Mouse (Mus musculus): ENCODE data around the gene Nfib. TPM values are rescaled to one million over a fixed set of nuclear protein-coding genes. Genes with fewer than 3 reads are reported as not detected.

Nfib gene
- polyA plus RNA-seq, 1 experiment from 2014 or later = 164 TPM

DNA sequence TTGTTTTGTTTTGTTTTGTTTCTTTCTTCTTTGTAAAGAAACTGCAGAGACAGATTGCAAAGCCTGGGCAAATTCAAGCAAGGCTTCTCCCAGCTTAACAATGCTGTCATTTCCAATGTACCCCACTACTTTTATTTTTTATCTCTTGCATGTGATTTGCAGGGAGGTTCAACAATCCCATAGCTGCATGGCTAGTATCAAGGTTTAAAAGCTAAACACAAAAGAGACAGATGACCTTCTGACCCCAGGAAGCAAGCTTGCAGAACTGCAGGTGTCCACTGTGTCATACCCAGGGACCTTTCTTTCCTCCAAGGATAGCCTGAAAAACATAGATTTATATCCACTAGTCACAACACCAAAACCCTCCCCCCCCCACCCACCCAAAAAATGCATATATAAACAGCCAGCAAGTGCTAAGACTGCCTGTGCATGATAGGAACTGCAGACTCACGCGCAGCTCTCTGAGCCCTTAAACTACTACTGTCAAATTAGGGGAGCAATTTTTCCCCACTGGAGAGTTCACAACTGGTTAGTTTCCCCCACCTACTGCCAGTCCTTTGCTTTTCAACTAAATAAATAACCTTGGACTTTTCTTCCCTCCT, 196.3 kb downstream of the Nfib start:
- H3K4me3 ChIP-seq (ENCODE audit: low read depth, low read length) = peak overlapping the region; percentile 91
- peaks cover under 1% of the 10 kb centered on the region; the same call in 1 of the 2 replicates for H3K4me1 ChIP-seq (ENCODE audit: control insufficient read depth, insufficient read depth, low read length)
- peak overlapping the region; percentile 85 for H3K4me2 ChIP-seq (ENCODE audit: low read length)
- peak overlapping the region; percentile 100 for H3K27ac ChIP-seq (ENCODE audit: low read depth, low read length)
- H3K27me3 ChIP-seq (replicated peaks; ENCODE audit: control insufficient read depth, insufficient read depth, low read length) = no peaks in the 10 kb centered on the region
- no peaks in the 10 kb centered on the region for H3K9me3 ChIP-seq (replicated peaks; ENCODE audit: control insufficient read depth, low read length)
- peak overlapping the region; percentile 98 for H3K9ac ChIP-seq (ENCODE audit: low read length)
- 9% methylated on average over 2 of the region's 2 CpGs for WGBS
- H3K36me3 ChIP-seq (ENCODE audit: control insufficient read depth, insufficient read depth, low read length) = no peaks in the 10 kb centered on the region
- ATAC-seq = no peak
- DNase-seq (ENCODE audit: low spot score) = peak; percentile 63

- Histone ChIP-seq H3K9ac (ENCODE audit: low read length) (peak overlapping the region; percentile 98), H3K9me3 (replicated peaks; ENCODE audit: control insufficient read depth, low read length) (no peaks in the 10 kb centered on the region), H3K27me3 (replicated peaks; ENCODE audit: control insufficient read depth, insufficient read depth, low read length) (no peaks in the 10 kb centered on the region), H3K27ac (ENCODE audit: low read depth, low read length) (peak overlapping the region; percentile 100), H3K4me3 (ENCODE audit: low read depth, low read length) (peak overlapping the region; percentile 91), H3K4me1 (ENCODE audit: control insufficient read depth, insufficient read depth, low read length) (no peaks in the 10 kb centered on the region), H3K36me3 (ENCODE audit: control insufficient read depth, insufficient read depth, low read length) (no peaks in the 10 kb centered on the region), H3K4me2 (ENCODE audit: low read length) (peak overlapping the region; percentile 85)
- DNase-seq (ENCODE audit: low spot score) (no peak), ATAC-seq (no peak)
- WGBS = 3% methylated on average over 7 of the region's 7 CpGs
Observed at GRCm38 (mm10) chr4:82508281-82508687, 197.3 kb downstream of the Nfib start.

DNA sequence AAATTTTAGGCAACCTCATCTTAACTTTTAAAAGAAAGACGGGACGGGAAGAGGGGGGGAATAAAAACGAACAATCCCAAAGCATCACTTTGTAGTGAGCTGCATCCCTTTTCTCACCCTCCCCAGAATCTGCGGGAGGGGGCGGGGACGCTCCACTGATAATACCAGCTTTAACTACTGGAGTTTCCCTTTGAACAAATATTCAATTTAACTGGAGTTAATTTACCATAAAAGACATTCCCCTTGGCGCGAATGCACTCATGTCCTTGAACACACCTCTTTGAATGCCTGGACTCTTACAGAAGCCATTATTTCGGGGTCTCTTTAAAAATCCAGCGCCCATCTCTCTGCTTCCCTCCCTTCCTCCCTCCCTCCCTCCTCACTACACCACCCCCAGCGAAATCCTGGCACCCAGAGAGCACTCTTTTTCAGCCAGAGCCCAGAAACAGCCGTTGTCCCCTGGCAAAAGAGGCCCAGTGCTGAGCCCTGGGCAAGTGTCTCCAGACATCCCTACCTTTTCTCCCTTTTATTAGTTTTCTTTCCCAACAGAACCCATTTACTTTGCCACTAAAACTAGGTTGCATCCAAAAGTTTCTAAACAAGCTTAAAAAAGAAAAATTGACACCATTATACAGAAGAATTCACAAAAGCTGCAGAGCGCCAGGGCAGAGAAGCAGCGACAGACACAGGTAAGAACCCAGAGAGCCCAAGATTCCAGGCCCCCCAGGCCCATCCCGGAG, 197.8 kb downstream of the Nfib start:
- H3K27ac ChIP-seq (ENCODE audit: low read depth, low read length) = peak overlapping the region; percentile 100
- peak; percentile 5; the same call in 1 of the 2 replicates for ATAC-seq
- H3K9ac ChIP-seq (ENCODE audit: low read length) = peak overlapping the region; percentile 98
- H3K4me1 ChIP-seq (ENCODE audit: control insufficient read depth, insufficient read depth, low read length) = no peaks in the 10 kb centered on the region
- H3K4me3 ChIP-seq (ENCODE audit: low read depth, low read length) = peak overlapping the region; percentile 91
- no peaks in the 10 kb centered on the region for H3K27me3 ChIP-seq (replicated peaks; ENCODE audit: control insufficient read depth, insufficient read depth, low read length)
- no peaks in the 10 kb centered on the region for H3K9me3 ChIP-seq (replicated peaks; ENCODE audit: control insufficient read depth, low read length)
- 3% methylated on average over 15 of the region's 15 CpGs for WGBS
- peak; percentile 88 for DNase-seq (ENCODE audit: low spot score)
- H3K36me3 ChIP-seq (ENCODE audit: control insufficient read depth, insufficient read depth, low read length) = no peaks in the 10 kb centered on the region
- H3K4me2 ChIP-seq (ENCODE audit: low read length) = peak overlapping the region; percentile 85

GRCm38 (mm10) chr4:82506731-82507331, 198.7 kb downstream of the Nfib start:
- Histone ChIP-seq H3K27ac (ENCODE audit: low read depth, low read length) (peak overlapping the region; percentile 100), H3K27me3 (replicated peaks; ENCODE audit: control insufficient read depth, insufficient read depth, low read length) (no peaks in the 10 kb centered on the region), H3K4me1 (ENCODE audit: control insufficient read depth, insufficient read depth, low read length) (no peaks in the 10 kb centered on the region), H3K9me3 (replicated peaks; ENCODE audit: control insufficient read depth, low read length) (no peaks in the 10 kb centered on the region), H3K4me2 (ENCODE audit: low read length) (peak overlapping the region; percentile 85), H3K4me3 (ENCODE audit: low read depth, low read length) (peak overlapping the region; percentile 91), H3K36me3 (ENCODE audit: control insufficient read depth, insufficient read depth, low read length) (no peaks in the 10 kb centered on the region), H3K9ac (ENCODE audit: low read length) (peak overlapping the region; percentile 98)
- under 1% methylated on average over 30 of the region's 30 CpGs for WGBS
- peak; percentile 97 for DNase-seq (ENCODE audit: low spot score)
- peak; percentile 72 for ATAC-seq

DNA sequence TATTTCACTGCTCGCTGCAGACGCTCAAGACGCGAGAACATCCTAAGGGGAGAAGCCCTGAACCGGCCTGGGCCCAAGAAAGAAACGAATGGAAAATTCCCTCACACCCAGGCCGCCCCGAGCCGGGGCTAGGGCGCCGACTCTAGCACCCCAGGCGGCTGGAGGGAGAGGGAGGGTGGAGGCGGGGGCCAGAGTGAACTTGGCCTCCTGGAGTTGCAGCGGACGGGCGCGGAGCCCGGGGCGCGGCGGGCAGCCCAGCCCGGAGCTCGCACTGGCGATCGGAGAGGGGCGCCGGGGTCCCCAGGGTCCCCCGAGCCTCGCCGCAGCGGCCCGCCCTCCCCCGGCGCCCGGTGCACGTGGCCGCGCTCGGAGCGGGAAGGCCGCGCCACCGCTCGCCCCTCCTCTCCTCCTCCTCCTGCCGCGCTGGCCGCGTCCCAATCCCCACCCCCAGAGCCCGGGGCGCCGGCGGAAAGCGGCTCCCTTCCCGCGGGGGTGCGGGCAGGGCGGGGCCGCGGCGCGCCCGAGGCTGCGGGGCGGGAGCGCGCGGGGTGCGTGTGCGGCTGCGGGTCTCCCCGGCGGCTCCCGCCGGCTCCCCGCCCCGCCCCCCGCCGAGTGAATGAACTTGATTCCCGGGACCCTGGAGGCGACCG, 199.3 kb downstream of the Nfib start:
- Histone ChIP-seq H3K36me3 (ENCODE audit: control insufficient read depth, insufficient read depth, low read length) (no peaks in the 10 kb centered on the region), H3K4me2 (ENCODE audit: low read length) (peak overlapping the region; percentile 85)
- under 1% methylated on average over 49 of the region's 81 CpGs for WGBS

GRCm38 (mm10) chr4:82505121-82506031, 200.2 kb downstream of the Nfib start:
- Histone ChIP-seq H3K9ac (ENCODE audit: low read length) (peak overlapping the region; percentile 98), H3K9me3 (replicated peaks; ENCODE audit: control insufficient read depth, low read length) (no peaks in the 10 kb centered on the region), H3K36me3 (ENCODE audit: control insufficient read depth, insufficient read depth, low read length) (no peaks in the 10 kb centered on the region), H3K4me1 (ENCODE audit: control insufficient read depth, insufficient read depth, low read length) (no peaks in the 10 kb centered on the region), H3K27me3 (replicated peaks; ENCODE audit: control insufficient read depth, insufficient read depth, low read length) (no peaks in the 10 kb centered on the region), H3K4me2 (ENCODE audit: low read length) (peak overlapping the region; percentile 85), H3K4me3 (ENCODE audit: low read depth, low read length) (peak overlapping the region; percentile 91), H3K27ac (ENCODE audit: low read depth, low read length) (peak overlapping the region; percentile 100)
- WGBS = 1% methylated on average over 64 of the region's 72 CpGs
- peak; percentile 40 for ATAC-seq
- peak; percentile 94 for DNase-seq (ENCODE audit: low spot score)

More for the DNA sequence above, 199.3 kb downstream of the Nfib start:
- ATAC-seq (peak; percentile 66), DNase-seq (ENCODE audit: low spot score) (peak; percentile 91)
- Histone ChIP-seq H3K4me3 (ENCODE audit: low read depth, low read length) (peak overlapping the region; percentile 91), H3K9me3 (replicated peaks; ENCODE audit: control insufficient read depth, low read length) (no peaks in the 10 kb centered on the region), H3K4me1 (ENCODE audit: control insufficient read depth, insufficient read depth, low read length) (no peaks in the 10 kb centered on the region), H3K9ac (ENCODE audit: low read length) (peak overlapping the region; percentile 98), H3K27me3 (replicated peaks; ENCODE audit: control insufficient read depth, insufficient read depth, low read length) (no peaks in the 10 kb centered on the region), H3K27ac (ENCODE audit: low read depth, low read length) (peak overlapping the region; percentile 100)

DNA sequence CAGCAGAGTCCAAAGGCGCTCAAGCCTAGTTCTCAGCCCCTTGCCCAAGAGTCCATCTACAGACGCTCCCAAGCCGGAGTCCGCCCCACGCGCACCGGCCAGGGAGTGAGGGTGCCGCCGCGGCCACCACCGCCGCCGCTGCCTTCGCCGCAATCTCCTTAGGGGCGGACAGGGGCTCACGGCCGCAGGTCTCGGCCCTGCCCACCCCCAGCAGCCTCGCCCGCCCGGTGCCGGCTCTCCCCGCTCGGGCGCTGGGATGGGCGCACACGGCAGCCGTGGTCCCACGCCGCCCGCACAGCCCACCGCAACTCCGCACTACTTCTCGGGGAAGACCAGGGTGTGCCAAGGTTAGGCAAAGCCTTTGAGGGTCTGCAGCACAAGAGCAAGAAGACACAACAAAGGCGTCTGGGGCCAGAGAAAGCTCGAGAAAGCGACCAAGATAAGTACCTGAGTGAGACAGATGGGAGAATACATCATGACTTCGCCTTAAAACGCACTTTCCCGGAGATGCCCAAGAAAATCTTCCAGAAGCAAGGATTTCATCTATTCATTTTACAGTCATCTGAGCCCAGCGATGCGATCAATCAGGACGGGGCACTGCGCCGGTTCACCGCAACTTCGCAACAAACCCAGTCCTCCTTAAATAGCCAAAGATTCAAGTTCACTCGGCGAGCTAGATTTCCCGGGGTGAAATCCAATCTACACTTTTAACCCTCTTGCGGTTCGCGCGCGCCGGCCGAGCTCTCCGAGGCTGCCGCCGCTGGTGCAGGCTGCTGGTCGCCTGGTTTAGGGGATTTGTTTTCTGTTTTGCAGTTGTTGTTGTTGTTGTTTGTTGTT, 201.0 kb downstream of the Nfib start:
- Histone ChIP-seq H3K4me3 (ENCODE audit: low read depth, low read length) (peak overlapping the region; percentile 91), H3K4me1 (ENCODE audit: control insufficient read depth, insufficient read depth, low read length) (peaks cover 4% of the 10 kb centered on the region; the same call in 1 of the 2 replicates), H3K36me3 (ENCODE audit: control insufficient read depth, insufficient read depth, low read length) (no peaks in the 10 kb centered on the region), H3K4me2 (ENCODE audit: low read length) (peak overlapping the region; percentile 85), H3K9me3 (replicated peaks; ENCODE audit: control insufficient read depth, low read length) (no peaks in the 10 kb centered on the region), H3K9ac (ENCODE audit: low read length) (peak overlapping the region; percentile 98), H3K27ac (ENCODE audit: low read depth, low read length) (peak overlapping the region; percentile 100), H3K27me3 (replicated peaks; ENCODE audit: control insufficient read depth, insufficient read depth, low read length) (no peaks in the 10 kb centered on the region)
- ATAC-seq = no peak
- under 1% methylated on average over 62 of the region's 62 CpGs for WGBS
- DNase-seq (ENCODE audit: low spot score) = peak; percentile 51

Measured in forebrain, embryonic 14.5 days (tissue).